Comparison of ENCODE assay signal across 38 mouse cellular contexts in the genomic region with DNA sequence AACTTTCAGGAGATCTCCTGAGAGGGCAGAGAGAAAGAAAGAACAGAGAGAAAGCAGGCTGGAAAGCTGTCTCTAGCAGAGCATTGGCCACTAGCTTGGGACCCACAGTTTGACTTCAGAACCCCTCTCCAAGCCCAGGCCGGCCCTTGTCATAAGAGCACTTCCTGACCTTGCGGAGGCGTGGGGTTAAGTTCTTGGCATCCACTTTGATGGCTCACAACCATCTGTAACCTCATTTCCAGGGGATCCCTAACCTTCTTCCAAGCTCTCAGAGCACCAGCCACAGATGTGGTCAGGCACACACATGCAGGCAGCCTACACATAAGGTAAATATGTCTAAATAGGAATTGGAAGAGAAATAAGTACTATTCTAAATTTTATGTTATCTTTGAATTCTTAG. TPM values are rescaled to one million over a fixed set of nuclear protein-coding genes. Genes with fewer than 3 reads are reported as not detected.
A peak's percentile ranks its signal among the peaks of the same experiment; 100 is the strongest.
DNase-seq lines count a peak whose midpoint lies in the region; ATAC-seq and TF ChIP-seq lines count a peak whose summit lies in the region.
"Had no signal": no experiment of that assay in that cellular context is flagged by ENCODE, and none has a peak within 500 bp of the region (broad histone marks: within the 10 kb centered on the region; RNA-seq: fewer than 3 reads in every experiment).

No protein-coding gene starts in this region.

- TF ChIP-seq EP300 in heart, postnatal 0 days (IDR thresholded peaks at IDR 0.05; ENCODE audit: low read depth), result no peak
- no peak for TF ChIP-seq EP300 in ES-Bruce4 (IDR thresholded peaks at IDR 0.05; ENCODE audit: insufficient read depth, low read depth, low read length)

- H3K4me3 ChIP-seq in heart, postnatal 0 days (ENCODE audit: low read depth, low read length), result no peak overlapping the region
- H3K4me3 ChIP-seq in lung, embryonic 14.5 days (ENCODE audit: low read depth, low read length), result no peak overlapping the region
- no peak overlapping the region for H3K4me3 ChIP-seq in lung, adult 2 months (replicated peaks; ENCODE audit: extremely low read depth, low read depth, low read length)
- no peak overlapping the region for H3K4me3 ChIP-seq in ES-Bruce4 (ENCODE audit: low read depth, low read length)
- H3K4me3 ChIP-seq: embryonic facial prominence, embryonic 10.5 days; embryonic facial prominence, embryonic 15.5 days; forebrain, embryonic 12.5 days; hindbrain, embryonic 15.5 days; lung, embryonic 15.5 days; megakaryocyte, embryonic 14.5 days; midbrain, embryonic 12.5 days; neural tube, embryonic 13.5 days had no signal

- TF ChIP-seq CTCF in heart, postnatal 0 days (IDR thresholded peaks at IDR 0.05; ENCODE audit: low read depth), result no peak
- TF ChIP-seq CTCF in lung, embryonic 14.5 days (IDR thresholded peaks at IDR 0.05; ENCODE audit: low read depth), result no peak
- TF ChIP-seq CTCF in lung, adult 2 months (IDR thresholded peaks at IDR 0.05; ENCODE audit: insufficient read depth, low read length), result no peak
- no peak for TF ChIP-seq CTCF in ES-Bruce4 (IDR thresholded peaks at IDR 0.05; ENCODE audit: low read depth, low read length)

- 51% methylated on average over 3 of the region's 3 CpGs for WGBS in heart, postnatal 0 days
- 66% methylated on average over 3 of the region's 3 CpGs for WGBS in lung, embryonic 14.5 days
- WGBS in lung, adult 2 months, result 31% methylated on average over 3 of the region's 3 CpGs

- peak; percentile 17; the same call in 1 of the 2 replicates for ATAC-seq in heart, postnatal 0 days (ENCODE audit: insufficient read depth, low read depth)
- ATAC-seq in lung, embryonic 14.5 days (ENCODE audit: insufficient read depth), result no peak
- ATAC-seq: forebrain, postnatal 0 days; inflammation-experienced regulatory T-cells, adult 6 months had no signal

- no peak overlapping the region for H3K9ac ChIP-seq in heart, postnatal 0 days (replicated peaks; ENCODE audit: low read depth, low read length)
- no peak overlapping the region for H3K9ac ChIP-seq in lung, embryonic 14.5 days
- H3K9ac ChIP-seq in ES-Bruce4 (ENCODE audit: low read depth, poor library complexity, severe bottlenecking), result no peak overlapping the region
- H3K9ac ChIP-seq: embryonic facial prominence, embryonic 15.5 days; forebrain, embryonic 12.5 days; forebrain, postnatal 0 days; hindbrain, embryonic 15.5 days; liver, embryonic 14.5 days; lung, embryonic 15.5 days; midbrain, embryonic 12.5 days; neural tube, embryonic 13.5 days had no signal

- no peak for DNase-seq in heart, postnatal 0 days (ENCODE audit: low spot score)
- DNase-seq in heart, postnatal 25 days (ENCODE audit: low spot score), result no peak
- peak; percentile 27 for DNase-seq in lung, embryonic 14.5 days
- no peak for DNase-seq in lung, adult 2 months
- DNase-seq in testis, postnatal 14 days (ENCODE audit: low spot score), result no peak
- no peak for DNase-seq in cerebellum, adult 9-10 months
- DNase-seq: adrenal gland, adult 8-10 months; cerebellum, adult 2 months; cerebellum, postnatal 25 days; forebrain, postnatal 0 days; kidney, adult 18-20 months; liver; lung, postnatal 4 days had no signal

- TF ChIP-seq POLR2A in lung, adult 2 months (IDR thresholded peaks at IDR 0.05; ENCODE audit: borderline replicate concordance, extremely low read depth, low read depth, low read length), result no peak
- TF ChIP-seq POLR2A in ES-Bruce4 (IDR thresholded peaks at IDR 0.05; ENCODE audit: insufficient read depth, low read length), result no peak

- H3K4me2 ChIP-seq in heart, postnatal 0 days (ENCODE audit: low read depth, low read length), result no peak overlapping the region
- no peak overlapping the region for H3K4me2 ChIP-seq in lung, embryonic 14.5 days
- H3K4me2 ChIP-seq: embryonic facial prominence, embryonic 15.5 days; forebrain, embryonic 12.5 days; hindbrain, embryonic 15.5 days; lung, embryonic 15.5 days; midbrain, embryonic 12.5 days; neural tube, embryonic 13.5 days had no signal

- H3K27ac ChIP-seq in heart, postnatal 0 days (ENCODE audit: low read depth), result no peak overlapping the region
- no peak overlapping the region for H3K27ac ChIP-seq in lung, embryonic 14.5 days (ENCODE audit: low read depth)
- peak overlapping the region; percentile 93 for H3K27ac ChIP-seq in ES-Bruce4 (ENCODE audit: insufficient read depth, low read length)
- H3K27ac ChIP-seq: embryonic facial prominence, embryonic 10.5 days; embryonic facial prominence, embryonic 15.5 days; forebrain, embryonic 12.5 days; hindbrain, embryonic 15.5 days; kidney, postnatal 0 days; liver, embryonic 14.5 days; lung, embryonic 15.5 days; midbrain, embryonic 12.5 days; neural tube, embryonic 13.5 days had no signal

- H3K36me3 ChIP-seq in heart, postnatal 0 days (replicated peaks; ENCODE audit: control insufficient read depth, insufficient read depth, low read length), result no peaks in the 10 kb centered on the region
- H3K36me3 ChIP-seq in lung, embryonic 14.5 days (ENCODE audit: insufficient read depth), result no peaks in the 10 kb centered on the region
- no peaks in the 10 kb centered on the region for H3K36me3 ChIP-seq in ES-Bruce4 (ENCODE audit: control insufficient read depth, insufficient read depth, low read length, poor library complexity, severe bottlenecking)
- H3K36me3 ChIP-seq: embryonic facial prominence, embryonic 10.5 days; embryonic facial prominence, embryonic 15.5 days; forebrain, embryonic 12.5 days; hindbrain, embryonic 15.5 days; lung, embryonic 15.5 days; midbrain, embryonic 12.5 days; neural tube, embryonic 13.5 days had no signal

- H3K4me1 ChIP-seq in heart, postnatal 0 days (ENCODE audit: control insufficient read depth, insufficient read depth), result peaks cover 19% of the 10 kb centered on the region; the same call in 1 of the 2 replicates
- peaks cover 6% of the 10 kb centered on the region for H3K4me1 ChIP-seq in lung, embryonic 14.5 days (ENCODE audit: insufficient read depth)
- peaks cover 3% of the 10 kb centered on the region; the same call in 1 of the 2 replicates for H3K4me1 ChIP-seq in lung, adult 2 months (ENCODE audit: control insufficient read depth, insufficient read depth, low read length)
- peaks cover 6% of the 10 kb centered on the region for H3K4me1 ChIP-seq in ES-Bruce4 (ENCODE audit: control insufficient read depth, insufficient read depth, low read length)
- H3K4me1 ChIP-seq: embryonic facial prominence, embryonic 10.5 days; forebrain, embryonic 12.5 days; hindbrain, embryonic 15.5 days; midbrain, embryonic 12.5 days; neural tube, embryonic 13.5 days had no signal

- intact Hi-C loops in heart, postnatal 25 days (cut with DNase I), result loop anchor here (10.0 kb wide), 1 partner anchor 633 kb away; no protein-coding TSS in a partner anchor

- H3K9me3 ChIP-seq in heart, postnatal 0 days (replicated peaks; ENCODE audit: control insufficient read depth, low read length), result no peaks in the 10 kb centered on the region
- H3K9me3 ChIP-seq in lung, embryonic 14.5 days (ENCODE audit: low read depth, low read length), result no peaks in the 10 kb centered on the region
- H3K9me3 ChIP-seq in ES-Bruce4 (replicated peaks; ENCODE audit: control insufficient read depth, insufficient read depth, low read length, poor library complexity, severe bottlenecking), result peaks cover 10% of the 10 kb centered on the region
- H3K9me3 ChIP-seq: embryonic facial prominence, embryonic 10.5 days; embryonic facial prominence, embryonic 15.5 days; forebrain, embryonic 12.5 days; hindbrain, embryonic 15.5 days; lung, embryonic 15.5 days; midbrain, embryonic 12.5 days; neural tube, embryonic 13.5 days had no signal

- no peaks in the 10 kb centered on the region for H3K27me3 ChIP-seq in heart, postnatal 0 days (ENCODE audit: control insufficient read depth, insufficient read depth, low read length)
- no peaks in the 10 kb centered on the region for H3K27me3 ChIP-seq in lung, embryonic 14.5 days (ENCODE audit: insufficient read depth, low read length)
- H3K27me3 ChIP-seq in ES-Bruce4 (ENCODE audit: control insufficient read depth, insufficient read depth, low read length, poor library complexity, severe bottlenecking), result no peaks in the 10 kb centered on the region
- H3K27me3 ChIP-seq: CH12.LX; embryonic facial prominence, embryonic 15.5 days; forebrain, embryonic 12.5 days; hindbrain, embryonic 15.5 days; lung, embryonic 15.5 days; megakaryocyte, embryonic 14.5 days; midbrain, embryonic 12.5 days; neural tube, embryonic 13.5 days had no signal

RNA-seq across cellular contexts. Expression of a gene that starts 35.0 kb away (rescaled TPM):
- 39.7 and 44.3 TPM in 2 replicates for total RNA-seq in heart, postnatal 0 days (2014; rRNA removed; ENCODE audit: low replicate concordance)
- polyA plus RNA-seq in heart, postnatal 0 days (2015; fragmentation: Nextera tagmentation; extraction: Ambion mirVana), result 19.6 and 22.7 TPM in 2 replicates
- total RNA-seq in heart, postnatal 25 days (2021), result 10 to 100 TPM; 40.0 to 48.1 TPM
- polyA plus RNA-seq in lung, embryonic 14.5 days (2014; fragmentation: Nextera tagmentation; extraction: Ambion mirVana), result 42.7 and 45.9 TPM in 2 replicates
- 22.4 and 36.3 TPM in 2 replicates for polyA plus RNA-seq in lung, adult 2 months (2012; rRNA removed)
- 35.3 and 40.8 TPM in 2 replicates for polyA plus RNA-seq in ES-Bruce4 (2011; ENCODE audit: insufficient read depth, insufficient read length, low read depth, missing spikeins)

RNA-seq across cellular contexts. Expression of a gene that starts 35.3 kb away (rescaled TPM):
- not detected in 2 replicates for total RNA-seq in heart, postnatal 0 days (2014; rRNA removed; ENCODE audit: low replicate concordance)
- not detected in 2 replicates for polyA plus RNA-seq in heart, postnatal 0 days (2015; fragmentation: Nextera tagmentation; extraction: Ambion mirVana)
- not detected for total RNA-seq in heart, postnatal 25 days (2021)
- not detected in 2 replicates for polyA plus RNA-seq in lung, embryonic 14.5 days (2014; fragmentation: Nextera tagmentation; extraction: Ambion mirVana)
- polyA plus RNA-seq in lung, adult 2 months (2012; rRNA removed), result not detected in 2 replicates
- polyA plus RNA-seq in ES-Bruce4 (2011; ENCODE audit: insufficient read depth, insufficient read length, low read depth, missing spikeins), result not detected in 2 replicates
- total RNA-seq: adrenal gland, adult 8-10 months; adrenal gland, postnatal 4 days; CH12.LX; forebrain, postnatal 0 days; gastrocnemius, adult 8-10 months; hematopoietic stem cell, adult 5-6 weeks; layer of hippocampus, adult 18-20 months; layer of hippocampus, postnatal 10 days; left cerebral cortex, adult 18-20 months; left cerebral cortex, postnatal 14 days; midbrain, postnatal 0 days had no signal
- polyA plus RNA-seq: C2C12; cerebellum, adult 2 months; embryonic facial prominence, embryonic 10.5 days; embryonic facial prominence, embryonic 15.5 days; forebrain, embryonic 12.5 days; forebrain, postnatal 0 days; gonadal fat pad, adult 2 months; heart, embryonic 14.5 days; hindbrain, embryonic 15.5 days; inflammation-experienced regulatory T-cells, adult 6 months; kidney, postnatal 0 days; limb, embryonic 11.5 days; liver, embryonic 14.5 days; lung, embryonic 15.5 days; midbrain, embryonic 12.5 days; midbrain, postnatal 0 days; neural tube, embryonic 13.5 days had no signal
